In genomic region chr1:53940268-53941017, GRCm38 (mm10) we compare ENCODE assay signal across 8 mouse cellular contexts.
DNase-seq lines count a peak whose midpoint lies in the region; ATAC-seq and TF ChIP-seq lines count a peak whose summit lies in the region.

No protein-coding gene starts in this region.

- no peak overlapping the region for H3K9ac ChIP-seq in stomach, embryonic 15.5 days
- no peak overlapping the region for H3K9ac ChIP-seq in stomach, postnatal 0 days (ENCODE audit: low read length)
- no peak overlapping the region for H3K9ac ChIP-seq in limb, embryonic 14.5 days (ENCODE audit: low read depth, low read length, severe bottlenecking)
- H3K9ac ChIP-seq in stomach, embryonic 16.5 days (ENCODE audit: low read length), result no peak overlapping the region; the same call in 1 of the 2 replicates

- 19% methylated on average over 13 of the region's 13 CpGs for WGBS in stomach, embryonic 15.5 days
- 15% methylated on average over 13 of the region's 13 CpGs for WGBS in stomach, postnatal 0 days
- WGBS in limb, embryonic 14.5 days, result 6% methylated on average over 13 of the region's 13 CpGs
- 24% methylated on average over 13 of the region's 13 CpGs for WGBS in stomach, embryonic 16.5 days

- H3K4me2 ChIP-seq in stomach, embryonic 15.5 days, result 0 out of 2 replicates have a peak overlapping the region, but pooled peaks have one; percentile 1
- no peak overlapping the region for H3K4me2 ChIP-seq in stomach, postnatal 0 days (replicated peaks; ENCODE audit: low read depth)
- peak overlapping the region; percentile 13; the same call in 1 of the 2 replicates for H3K4me2 ChIP-seq in limb, embryonic 14.5 days (replicated peaks; ENCODE audit: low read depth, low read length, severe bottlenecking)
- peak overlapping the region; percentile 21 for H3K4me2 ChIP-seq in stomach, embryonic 16.5 days (ENCODE audit: low read depth, low read length)

- no peak for TF ChIP-seq POLR2A in limb, embryonic 14.5 days (IDR thresholded peaks at IDR 0.05; ENCODE audit: borderline replicate concordance, extremely low read depth, insufficient read depth, insufficient read length)

- peak; percentile 23 for DNase-seq in adrenal gland, adult 8-10 months
- DNase-seq in adrenal gland, postnatal 4 days (ENCODE audit: low spot score in 2 of 2), result no peak
- no peak for DNase-seq in stomach, postnatal 0 days (ENCODE audit: low spot score)
- DNase-seq in limb, embryonic 14.5 days (ENCODE audit: low spot score), result no peak
- no peak for DNase-seq in cerebellum, postnatal 4 days (ENCODE audit: low spot score in 2 of 2)
- DNase-seq in ovary, postnatal 36 days (ENCODE audit: low spot score), result no peak

- ATAC-seq in stomach, embryonic 15.5 days (ENCODE audit: insufficient read depth, low FRiP score, low read depth), result peak; percentile 14; the same call in 1 of the 2 replicates
- ATAC-seq in stomach, postnatal 0 days (ENCODE audit: low FRiP score, low TSS enrichment), result no peak
- no peak for ATAC-seq in limb, embryonic 14.5 days (ENCODE audit: low FRiP score, low read depth)
- ATAC-seq in stomach, embryonic 16.5 days (ENCODE audit: insufficient read depth, low FRiP score), result peak; percentile 56

- no peaks in the 10 kb centered on the region for H3K4me1 ChIP-seq in stomach, embryonic 15.5 days
- H3K4me1 ChIP-seq in stomach, postnatal 0 days (replicated peaks; ENCODE audit: control insufficient read depth, insufficient read depth), result no peaks in the 10 kb centered on the region
- H3K4me1 ChIP-seq in limb, embryonic 14.5 days (ENCODE audit: control insufficient read depth, insufficient read depth, low read length), result peaks cover 6% of the 10 kb centered on the region; the same call in 1 of the 2 replicates
- H3K4me1 ChIP-seq in stomach, embryonic 16.5 days (ENCODE audit: control insufficient read depth, insufficient read depth, low read length), result peaks cover 7% of the 10 kb centered on the region; the same call in 1 of the 2 replicates

- H3K27ac ChIP-seq in stomach, embryonic 15.5 days, result no peak overlapping the region
- no peak overlapping the region for H3K27ac ChIP-seq in stomach, postnatal 0 days (replicated peaks)
- H3K27ac ChIP-seq in limb, embryonic 14.5 days (replicated peaks; ENCODE audit: low read depth, low read length), result no peak overlapping the region
- H3K27ac ChIP-seq in stomach, embryonic 16.5 days (ENCODE audit: low read length), result no peak overlapping the region

- no peak for TF ChIP-seq EP300 in stomach, postnatal 0 days (optimal IDR thresholded peaks at IDR 0.05)

- H3K36me3 ChIP-seq in stomach, embryonic 15.5 days, result no peaks in the 10 kb centered on the region
- no peaks in the 10 kb centered on the region for H3K36me3 ChIP-seq in stomach, postnatal 0 days (ENCODE audit: control insufficient read depth, insufficient read depth, low read length)
- no peaks in the 10 kb centered on the region for H3K36me3 ChIP-seq in limb, embryonic 14.5 days (ENCODE audit: control insufficient read depth, insufficient read depth, low read length)
- no peaks in the 10 kb centered on the region for H3K36me3 ChIP-seq in stomach, embryonic 16.5 days (ENCODE audit: control insufficient read depth, insufficient read depth, low read length)

- H3K9me3 ChIP-seq in stomach, embryonic 15.5 days, result no peaks in the 10 kb centered on the region
- H3K9me3 ChIP-seq in stomach, postnatal 0 days (ENCODE audit: control insufficient read depth, low read length), result no peaks in the 10 kb centered on the region
- no peaks in the 10 kb centered on the region for H3K9me3 ChIP-seq in limb, embryonic 14.5 days (ENCODE audit: control insufficient read depth, low read length)
- H3K9me3 ChIP-seq in stomach, embryonic 16.5 days (replicated peaks; ENCODE audit: control insufficient read depth, low read length), result no peaks in the 10 kb centered on the region

- TF ChIP-seq CTCF in stomach, postnatal 0 days (IDR thresholded peaks at IDR 0.05; ENCODE audit: low read depth), result no peak

- H3K4me3 ChIP-seq in stomach, embryonic 15.5 days (replicated peaks), result no peak overlapping the region
- no peak overlapping the region for H3K4me3 ChIP-seq in stomach, postnatal 0 days (ENCODE audit: low read depth, low read length)
- H3K4me3 ChIP-seq in limb, embryonic 14.5 days (replicated peaks; ENCODE audit: low read length), result no peak overlapping the region
- no peak overlapping the region for H3K4me3 ChIP-seq in stomach, embryonic 16.5 days (replicated peaks; ENCODE audit: low read length)

- no peaks in the 10 kb centered on the region for H3K27me3 ChIP-seq in stomach, embryonic 15.5 days (replicated peaks)
- no peaks in the 10 kb centered on the region for H3K27me3 ChIP-seq in stomach, postnatal 0 days (ENCODE audit: control insufficient read depth, insufficient read depth, low read length)
- no peaks in the 10 kb centered on the region for H3K27me3 ChIP-seq in limb, embryonic 14.5 days (ENCODE audit: control insufficient read depth, insufficient read depth, low read length)
- no peaks in the 10 kb centered on the region for H3K27me3 ChIP-seq in stomach, embryonic 16.5 days (ENCODE audit: control insufficient read depth, insufficient read depth, low read length)

Comparison
In these comparisons a context has a peak if more than half of its experiments do, and no peak if none do; other contexts are left out.
1. ATAC-seq: peak in stomach, embryonic 15.5 days (single experiment) and stomach, embryonic 16.5 days (single experiment); none in stomach, postnatal 0 days (single experiment) and limb, embryonic 14.5 days (single experiment).